In genomic region chr10:121370777-121371176, GRCm38 (mm10) we compare ENCODE assay signal across 16 mouse cellular contexts. TPM values are rescaled to one million over a fixed set of nuclear protein-coding genes. Genes with fewer than 3 reads are reported as not detected.
DNase-seq lines count a peak whose midpoint lies in the region; ATAC-seq and TF ChIP-seq lines count a peak whose summit lies in the region.
"Had no signal": no experiment of that assay in that cellular context is flagged by ENCODE, and none has a peak within 500 bp of the region (broad histone marks: within the 10 kb centered on the region; RNA-seq: fewer than 3 reads in every experiment).

No protein-coding gene starts in this region.

- peaks cover 4% of the 10 kb centered on the region; the same call in 1 of the 2 replicates for H3K4me1 ChIP-seq in cortical plate, adult 2 months (ENCODE audit: control insufficient read depth, insufficient read depth, low read length)
- peaks cover 11% of the 10 kb centered on the region for H3K4me1 ChIP-seq in midbrain, embryonic 13.5 days (replicated peaks)

- no peak for TF ChIP-seq POLR2A in cortical plate, adult 2 months (IDR thresholded peaks at IDR 0.05; ENCODE audit: extremely low read depth, insufficient read depth, low read length)

- no peaks in the 10 kb centered on the region for H3K9me3 ChIP-seq in midbrain, embryonic 13.5 days
- H3K9me3 ChIP-seq: embryonic facial prominence, embryonic 12.5 days; heart, embryonic 10.5 days; hindbrain, embryonic 13.5 days; megakaryocyte, embryonic 14.5 days; neural tube, embryonic 12.5 days had no signal

- WGBS in midbrain, embryonic 13.5 days = 94% methylated on average over 6 of the region's 6 CpGs

- H3K9ac ChIP-seq in midbrain, embryonic 13.5 days (replicated peaks) = no peak overlapping the region
- H3K9ac ChIP-seq: embryonic facial prominence, embryonic 12.5 days; hindbrain, embryonic 13.5 days; neural tube, embryonic 12.5 days had no signal

- H3K4me3 ChIP-seq in left cerebral cortex, adult 2 months = no peak overlapping the region
- H3K4me3 ChIP-seq in cortical plate, adult 2 months (ENCODE audit: insufficient read depth, low read length) = no peak overlapping the region
- no peak overlapping the region for H3K4me3 ChIP-seq in midbrain, embryonic 13.5 days (replicated peaks)
- H3K4me3 ChIP-seq: embryonic facial prominence, embryonic 12.5 days; heart, embryonic 10.5 days; hindbrain, embryonic 13.5 days; megakaryocyte, embryonic 14.5 days; neural tube, embryonic 12.5 days had no signal

- ATAC-seq in midbrain, embryonic 13.5 days = no peak

- intact Hi-C loops in left cerebral cortex, adult 2 months (cut with DNase I) = no loop called here

- peaks cover 55% of the 10 kb centered on the region for H3K36me3 ChIP-seq in midbrain, embryonic 13.5 days

- peak; percentile 45 for DNase-seq in adrenal gland, postnatal 14 days
- no peak for DNase-seq in adrenal gland, postnatal 10 days
- DNase-seq in left cerebral cortex, adult 2 months (ENCODE audit: extremely low spot score in 1 of 2, low spot score in 2 of 2) = no peak
- DNase-seq in left cerebral cortex, adult 11 months (ENCODE audit: low spot score) = no peak
- peak; percentile 52 for DNase-seq in A20 (ENCODE audit: low read depth, low spot score)
- no peak for DNase-seq in frontal cortex, postnatal 25 days (ENCODE audit: low spot score in 2 of 2)
- DNase-seq: cerebellum, adult 8-10 months; right cerebral cortex, postnatal 4 days; thymus, adult 2 months had no signal

- TF ChIP-seq CTCF in left cerebral cortex, adult 2 months (IDR thresholded peaks at IDR 0.05) = peak; percentile 50
- peak; percentile 16; the same call in 1 of the 2 replicates for TF ChIP-seq CTCF in cortical plate, adult 2 months (IDR thresholded peaks at IDR 0.05; ENCODE audit: extremely low read depth, insufficient read depth, low read length)

- H3K4me2 ChIP-seq in midbrain, embryonic 13.5 days (replicated peaks) = no peak overlapping the region
- H3K4me2 ChIP-seq: embryonic facial prominence, embryonic 12.5 days; hindbrain, embryonic 13.5 days; neural tube, embryonic 12.5 days had no signal

- no peaks in the 10 kb centered on the region for H3K27me3 ChIP-seq in midbrain, embryonic 13.5 days
- H3K27me3 ChIP-seq: embryonic facial prominence, embryonic 12.5 days; hindbrain, embryonic 13.5 days; megakaryocyte, embryonic 14.5 days; neural tube, embryonic 12.5 days had no signal

- H3K27ac ChIP-seq in left cerebral cortex, adult 2 months = no peak overlapping the region
- H3K27ac ChIP-seq in cortical plate, adult 2 months (ENCODE audit: insufficient read depth, low read length) = no peak overlapping the region
- H3K27ac ChIP-seq in midbrain, embryonic 13.5 days = no peak overlapping the region
- H3K27ac ChIP-seq: embryonic facial prominence, embryonic 12.5 days; heart, embryonic 10.5 days; hindbrain, embryonic 13.5 days; neural tube, embryonic 12.5 days had no signal

RNA-seq across cellular contexts. Expression of gene Gns, which starts 5.9 kb away (rescaled TPM):
- total RNA-seq in adrenal gland, postnatal 14 days (2021) = 126 and 138 TPM in 2 replicates
- total RNA-seq in adrenal gland, postnatal 10 days (2021) = 100 to 1,000 TPM; 115 to 120 TPM
- total RNA-seq in left cerebral cortex, adult 2 months (2021) = 10 to 100 TPM; 82.3 to 86.4 TPM
- polyA plus RNA-seq in cortical plate, adult 2 months (2012; rRNA removed) = 44.7 and 46.8 TPM in 2 replicates
- polyA plus RNA-seq in midbrain, embryonic 13.5 days (2015; fragmentation: Nextera tagmentation; extraction: Ambion mirVana) = 33.9 and 36.9 TPM in 2 replicates

RNA-seq across cellular contexts. Expression of gene Tbc1d30, which starts 19.7 kb away (rescaled TPM):
- 3.9 and 4.2 TPM in 2 replicates for total RNA-seq in adrenal gland, postnatal 14 days (2021)
- 1 to 10 TPM; 2.3 to 3.9 TPM for total RNA-seq in adrenal gland, postnatal 10 days (2021)
- total RNA-seq in left cerebral cortex, adult 2 months (2021) = 10 to 100 TPM; 88.1 to 91.0 TPM
- polyA plus RNA-seq in cortical plate, adult 2 months (2012; rRNA removed) = 48.6 and 49.1 TPM in 2 replicates
- 9.2 TPM in 2 replicates for polyA plus RNA-seq in midbrain, embryonic 13.5 days (2015; fragmentation: Nextera tagmentation; extraction: Ambion mirVana)

Comparison
In these comparisons a context has a peak if more than half of its experiments do, and no peak if none do; other contexts are left out.
1. DNase-seq: peak in adrenal gland, postnatal 14 days (single experiment) and A20 (single experiment); none in adrenal gland, postnatal 10 days (single experiment), left cerebral cortex, adult 2 months (0 of 2), left cerebral cortex, adult 11 months (single experiment) and frontal cortex, postnatal 25 days (0 of 2).
2. RNA of gene Tbc1d30, which starts 19.7 kb away (total RNA-seq): 88.1 to 91.0 TPM in left cerebral cortex, adult 2 months; 3.9 to 4.2 TPM in adrenal gland, postnatal 14 days and 2.3 to 3.9 TPM in adrenal gland, postnatal 10 days; every median in the first group is over 10 times any median in the second.